Mouse (Mus musculus) myocyte (in vitro differentiated cells): Measurements from ENCODE around the gene Ccdc9b.

Experiments used
- E2F4 ChIP-seq: IDR thresholded peaks from one replicate; pipeline ENCODE4 v1.6.1; 2011; ENCODE audit warnings: mild to moderate bottlenecking, control low read depth, moderate library complexity; ENCODE audit not compliant: insufficient read depth
- POLR2A ChIP-seq: IDR thresholded peaks from one replicate; pipeline ENCODE4 v1.6.1; 2011; ENCODE audit warnings: low read depth, mild to moderate bottlenecking, control low read depth, moderate library complexity; ENCODE audit not compliant: insufficient read length
- POLR2AphosphoS2 ChIP-seq: IDR thresholded peaks from one replicate; pipeline ENCODE4 v1.6.1; 2011; ENCODE audit warnings: low read depth, control low read depth; ENCODE audit not compliant: insufficient read length

GRCm38 (mm10) chr2:118728337-118728736, 34.1 kb downstream of the Ccdc9b start, which contains the start of gene Plcb2:
- TF ChIP-seq POLR2A (no peak), E2F4 (no peak), POLR2AphosphoS2 (no peak)
